Comparison of ENCODE assay signal across 8 mouse cellular contexts in the genomic region with DNA sequence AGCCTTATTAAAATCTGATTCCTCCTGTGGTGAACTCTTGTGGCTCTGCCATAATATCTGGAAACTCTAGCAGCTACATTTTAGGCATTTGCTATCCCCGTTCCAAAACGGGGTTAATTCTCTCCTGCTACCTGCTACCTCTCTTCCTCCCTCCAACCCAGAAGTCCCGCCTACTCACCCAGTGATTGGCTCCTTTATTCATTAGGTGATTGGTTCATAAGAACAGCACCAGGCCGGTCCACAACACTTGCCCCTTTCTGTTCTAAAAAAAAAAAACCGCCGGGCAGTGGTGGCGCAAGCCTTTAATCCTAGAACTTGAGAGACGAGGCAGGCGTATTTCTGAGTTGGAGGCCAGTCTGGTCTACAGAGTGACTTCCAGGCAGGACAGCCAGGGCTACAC. TPM values are rescaled to one million over a fixed set of nuclear protein-coding genes. Genes with fewer than 3 reads are reported as not detected.
A peak's percentile ranks its signal among the peaks of the same experiment; 100 is the strongest.
DNase-seq lines count a peak whose midpoint lies in the region; ATAC-seq lines count a peak whose summit lies in the region.

No protein-coding gene starts in this region.

- WGBS in kidney, embryonic 15.5 days = 14% methylated on average over 9 of the region's 9 CpGs

- DNase-seq in spleen, adult 12 weeks (ENCODE audit: low spot score) = peak; percentile 17
- DNase-seq in spleen, postnatal 14 days (ENCODE audit: low spot score in 2 of 2) = no peak
- peak; percentile 47 for DNase-seq in c-Kit-positive CD71-positive TER-119-positive erythroid progenitor cells, embryonic 14.5 days (ENCODE audit: low spot score)
- peak; percentile 71 for DNase-seq in lung, postnatal 36 days
- DNase-seq in cerebellum, adult 11 months = no peak
- no peak for DNase-seq in cerebellum, adult 18-20 months
- no peak for DNase-seq in frontal cortex, postnatal 36 days (ENCODE audit: low spot score in 2 of 2)

- H3K36me3 ChIP-seq in kidney, embryonic 15.5 days = no peaks in the 10 kb centered on the region

- H3K27ac ChIP-seq in kidney, embryonic 15.5 days = peak overlapping the region; percentile 64

- no peak overlapping the region for H3K9ac ChIP-seq in kidney, embryonic 15.5 days

- H3K4me2 ChIP-seq in kidney, embryonic 15.5 days = peak overlapping the region; percentile 47

- no peaks in the 10 kb centered on the region for H3K4me1 ChIP-seq in kidney, embryonic 15.5 days

- no peaks in the 10 kb centered on the region for H3K27me3 ChIP-seq in kidney, embryonic 15.5 days

- no peaks in the 10 kb centered on the region for H3K9me3 ChIP-seq in kidney, embryonic 15.5 days (replicated peaks)

- peak overlapping the region; percentile 22 for H3K4me3 ChIP-seq in kidney, embryonic 15.5 days (replicated peaks)

- peak; percentile 69; the same call in 1 of the 2 replicates for ATAC-seq in kidney, embryonic 15.5 days (replicated peaks; ENCODE audit: low FRiP score)

RNA-seq across cellular contexts. Expression of a gene that starts 20.8 kb away (rescaled TPM):
- 0.59 TPM in 1 of 2 replicates, not detected in the other for polyA plus RNA-seq in kidney, embryonic 15.5 days (2015; fragmentation: Nextera tagmentation; extraction: Ambion mirVana)

RNA-seq across cellular contexts. Expression of a gene that starts 22.0 kb away (rescaled TPM):
- polyA plus RNA-seq in kidney, embryonic 15.5 days (2015; fragmentation: Nextera tagmentation; extraction: Ambion mirVana) = 500 and 505 TPM in 2 replicates

RNA-seq across cellular contexts. Expression of a gene that starts 34.6 kb away (rescaled TPM):
- polyA plus RNA-seq in kidney, embryonic 15.5 days (2015; fragmentation: Nextera tagmentation; extraction: Ambion mirVana) = 22.6 and 23.9 TPM in 2 replicates

RNA-seq across cellular contexts. Expression of a gene that starts 34.6 kb away (rescaled TPM):
- polyA plus RNA-seq in kidney, embryonic 15.5 days (2015; fragmentation: Nextera tagmentation; extraction: Ambion mirVana) = 110 and 116 TPM in 2 replicates

RNA-seq across cellular contexts. Expression of a gene that starts 49.9 kb away (rescaled TPM):
- 60.6 and 66.5 TPM in 2 replicates for polyA plus RNA-seq in kidney, embryonic 15.5 days (2015; fragmentation: Nextera tagmentation; extraction: Ambion mirVana)

Comparison
In these comparisons a context has a peak if more than half of its experiments do, and no peak if none do; other contexts are left out.
1. DNase-seq: peak in spleen, adult 12 weeks (single experiment), c-Kit-positive CD71-positive TER-119-positive erythroid progenitor cells, embryonic 14.5 days (single experiment) and lung, postnatal 36 days (single experiment); none in spleen, postnatal 14 days (0 of 2), cerebellum, adult 11 months (single experiment), cerebellum, adult 18-20 months (0 of 2) and frontal cortex, postnatal 36 days (0 of 2).